Mouse (Mus musculus) limb, embryonic 13.5 days (tissue): ENCODE results near the gene Ski. TPM values are rescaled to one million over a fixed set of nuclear protein-coding genes. Genes with fewer than 3 reads are reported as not detected.

Source experiments
- ATAC-seq: fragments of 200-750 bp; cut with Nextera tagmentation; 2 replicates; pipeline ENCODE4 v1.8.0; 2017; ENCODE audit warnings: low read depth, moderate number of reproducible peaks, moderate TSS enrichment; ENCODE audit not compliant: low FRiP score
- H3K27ac ChIP-seq: fragments of 300-500 bp; sonication (generic); 2 replicates; pipeline ENCODE4 v1.5.1; 2015; ENCODE audit warnings: inconsistent platforms, mild to moderate bottlenecking, moderate library complexity
- H3K27me3 ChIP-seq: fragments of 300-500 bp; sonication (generic); 2 replicates; pipeline ENCODE4 v1.6.1; 2015; ENCODE audit warnings: mild to moderate bottlenecking, inconsistent platforms
- H3K36me3 ChIP-seq: fragments of 300-500 bp; sonication (generic); 2 replicates; pipeline ENCODE4 v1.6.1; 2015; ENCODE audit warnings: inconsistent platforms, mild to moderate bottlenecking, moderate library complexity
- H3K4me1 ChIP-seq: fragments of 300-500 bp; sonication (generic); 2 replicates; pipeline ENCODE4 v1.6.1; 2015; ENCODE audit warnings: inconsistent platforms
- H3K4me2 ChIP-seq: fragments of 300-500 bp; sonication (generic); replicated peaks from 2 replicates; pipeline ENCODE4 v1.6.1; 2015; ENCODE audit warnings: inconsistent platforms, mild to moderate bottlenecking, moderate library complexity
- H3K4me3 ChIP-seq: fragments of 300-500 bp; sonication (generic); 2 replicates; pipeline ENCODE4 v1.5.1; 2015; ENCODE audit warnings: moderate library complexity, mild to moderate bottlenecking, inconsistent platforms
- H3K9ac ChIP-seq: fragments of 300-500 bp; sonication (generic); 2 replicates; pipeline ENCODE4 v1.6.1; 2015; ENCODE audit warnings: mild to moderate bottlenecking, inconsistent platforms
- H3K9me3 ChIP-seq: fragments of 300-500 bp; sonication (generic); 2 replicates; pipeline ENCODE4 v1.6.1; 2016; ENCODE audit warnings: inconsistent platforms
- WGBS: fragments of 180-500 bp; shearing (Covaris S2); methylation state at CpG from one replicate; pipeline ENCODE4 v1.1.7; 2015; 5-methylcytosine and 5-hydroxymethylcytosine counted together
- polyA plus RNA-seq: library from polyadenylated mRNA; unstranded; fragments of >200 nt; fragmentation: Nextera tagmentation; extraction: Ambion mirVana; gene quantifications from 2 replicates; pipeline ENCODE4 v1.2.1, GENCODE M21; 2015

Gene Ski
- polyA plus RNA-seq, 1 experiment from 2014 or later = 24.8 TPM

GRCm38 (mm10) chr4:155118278-155118677 lies 104.1 kb downstream of the Ski start:
- 96% methylated on average over 10 of the region's 10 CpGs for WGBS
- peaks cover 66% of the 10 kb centered on the region for H3K4me1 ChIP-seq

DNA sequence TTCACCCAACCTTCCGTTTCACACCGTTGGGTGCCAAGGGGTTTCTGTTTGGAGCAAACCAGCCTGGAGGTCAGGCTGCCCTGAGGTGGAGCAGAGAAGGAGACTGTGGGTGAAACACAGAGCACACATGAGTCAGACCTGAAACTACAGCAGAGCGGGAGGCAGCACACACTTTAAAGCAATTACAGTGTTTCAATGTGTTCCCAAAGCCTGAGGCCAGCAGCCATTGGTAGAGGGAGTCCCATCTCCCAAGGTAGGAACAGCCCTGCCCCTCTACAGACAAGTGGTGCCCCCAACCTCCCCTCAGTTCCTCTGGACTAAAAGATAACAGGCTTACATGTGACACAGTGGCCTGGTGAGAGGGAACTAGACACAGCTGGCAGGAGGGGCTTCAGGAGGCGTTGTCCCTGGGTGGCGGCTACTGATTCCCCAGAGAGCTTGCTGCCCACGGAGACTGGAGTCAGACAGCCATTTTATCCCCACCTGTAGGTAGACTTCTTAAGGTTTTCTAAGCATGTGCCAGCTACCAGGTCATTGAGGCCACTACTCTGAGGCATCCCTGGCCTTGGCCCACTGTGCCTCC lies 104.9 kb downstream of the Ski start:
- Histone ChIP-seq H3K27ac (no peak overlapping the region), H3K36me3 (peaks cover 11% of the 10 kb centered on the region; the same call in 1 of the 2 replicates), H3K4me2 (no peak overlapping the region), H3K9ac (no peak overlapping the region), H3K9me3 (peaks cover 20% of the 10 kb centered on the region), H3K27me3 (no peaks in the 10 kb centered on the region), H3K4me1 (peaks cover 59% of the 10 kb centered on the region), H3K4me3 (no peak overlapping the region)
- no peak for ATAC-seq
- 79% methylated on average over 6 of the region's 6 CpGs for WGBS

More at GRCm38 (mm10) chr4:155118278-155118677, 104.1 kb downstream of the Ski start:
- Histone ChIP-seq H3K27me3 (no peaks in the 10 kb centered on the region), H3K36me3 (peaks cover 11% of the 10 kb centered on the region; the same call in 1 of the 2 replicates), H3K27ac (no peak overlapping the region), H3K4me3 (no peak overlapping the region), H3K4me2 (no peak overlapping the region), H3K9me3 (peaks cover 20% of the 10 kb centered on the region), H3K9ac (no peak overlapping the region)
- ATAC-seq = no peak

- Histone ChIP-seq H3K27me3 (no peaks in the 10 kb centered on the region), H3K9ac (no peak overlapping the region), H3K9me3 (peaks cover 20% of the 10 kb centered on the region), H3K4me2 (no peak overlapping the region), H3K36me3 (peaks cover 11% of the 10 kb centered on the region; the same call in 1 of the 2 replicates), H3K27ac (no peak overlapping the region), H3K4me3 (no peak overlapping the region), H3K4me1 (peaks cover 50% of the 10 kb centered on the region)
- 88% methylated on average over 4 of the region's 4 CpGs for WGBS
- no peak for ATAC-seq
These were observed 105.8 kb downstream of the Ski start for GRCm38 (mm10) chr4:155116607-155117006.

GRCm38 (mm10) chr4:155113766-155114410 lies 108.5 kb downstream of the Ski start:
- Histone ChIP-seq H3K27ac (peak overlapping the region; percentile 82), H3K36me3 (peaks cover 11% of the 10 kb centered on the region; the same call in 1 of the 2 replicates), H3K4me2 (peak overlapping the region; percentile 31), H3K4me3 (no peak overlapping the region), H3K27me3 (no peaks in the 10 kb centered on the region), H3K9ac (peak overlapping the region; percentile 39; the same call in 1 of the 2 replicates), H3K9me3 (peaks cover 20% of the 10 kb centered on the region), H3K4me1 (peaks cover 55% of the 10 kb centered on the region)
- ATAC-seq = peak; percentile 48
- WGBS = 44% methylated on average over 8 of the region's 8 CpGs

DNA sequence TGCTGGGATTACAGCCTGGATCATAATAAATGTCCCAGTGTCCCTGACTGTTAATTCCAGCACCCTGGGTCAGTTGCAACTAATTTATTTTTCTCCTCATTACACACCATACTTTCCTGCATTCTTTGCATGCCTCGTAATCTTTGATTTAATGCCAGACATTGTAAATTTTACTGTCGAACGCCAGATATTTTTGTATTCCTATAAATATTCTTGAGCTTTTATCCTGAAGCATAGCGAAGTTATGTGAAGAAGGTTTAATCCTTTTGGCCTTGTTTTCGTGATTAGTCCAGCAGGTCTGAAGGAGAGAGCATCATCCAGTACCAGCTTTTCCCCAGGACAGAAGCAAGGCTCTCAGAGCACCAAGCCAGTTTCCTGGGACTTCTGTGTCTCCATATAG lies 112.9 kb downstream of the Ski start:
- Histone ChIP-seq H3K9me3 (no peaks in the 10 kb centered on the region), H3K4me2 (peak overlapping the region; percentile 32), H3K4me3 (no peak overlapping the region), H3K27ac (peak overlapping the region; percentile 74), H3K9ac (peak overlapping the region; percentile 51), H3K36me3 (no peaks in the 10 kb centered on the region), H3K27me3 (no peaks in the 10 kb centered on the region), H3K4me1 (peaks cover 40% of the 10 kb centered on the region)
- 28% methylated on average over 5 of the region's 5 CpGs for WGBS
- ATAC-seq = no peak; the same call in 1 of the 2 replicates

DNA sequence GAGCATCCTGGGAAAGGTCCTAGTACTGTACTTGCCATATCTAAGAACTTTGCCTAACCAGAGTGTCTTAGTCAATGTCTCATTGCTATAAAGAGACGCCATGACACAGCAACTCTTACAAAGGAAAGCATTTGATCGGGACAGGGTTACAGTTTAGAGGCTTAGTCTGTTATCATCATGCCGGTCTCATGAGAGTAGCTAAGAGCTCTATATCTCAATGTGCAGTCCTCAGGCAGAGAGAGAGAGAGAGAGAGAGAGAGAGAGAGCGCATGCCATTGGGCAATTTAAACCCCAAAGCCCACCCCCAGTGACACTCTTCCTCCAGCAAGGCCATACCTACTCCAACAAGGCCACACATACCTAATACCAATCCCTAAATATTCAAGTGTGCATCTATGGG lies 114.5 kb downstream of the Ski start:
- H3K4me2 ChIP-seq = no peak overlapping the region
- no peaks in the 10 kb centered on the region for H3K36me3 ChIP-seq
- H3K27ac ChIP-seq = no peak overlapping the region
- no peak overlapping the region for H3K4me3 ChIP-seq
- H3K9ac ChIP-seq = no peak overlapping the region
- no peaks in the 10 kb centered on the region for H3K27me3 ChIP-seq
- no peak for ATAC-seq
- no peaks in the 10 kb centered on the region for H3K9me3 ChIP-seq
- peaks cover 29% of the 10 kb centered on the region for H3K4me1 ChIP-seq
- 95% methylated on average over 4 of the region's 4 CpGs for WGBS

Other genes with a start within 250 kb of the Ski start
- 3.6 and 4.1 TPM in 2 replicates for gene Plch2, start 165.8 kb downstream of the Ski start, polyA plus RNA-seq
- gene Pex10, start 155.6 kb downstream of the Ski start, polyA plus RNA-seq = 22.3 and 22.6 TPM in 2 replicates
- gene Rer1, start 136.2 kb downstream of the Ski start, polyA plus RNA-seq = 147 and 149 TPM in 2 replicates
- 4.9 and 7.5 TPM in 2 replicates for gene Morn1, start 136.0 kb downstream of the Ski start, polyA plus RNA-seq
- 92.1 and 97.8 TPM in 2 replicates for gene Faap20, start 27.2 kb upstream of the Ski start, polyA plus RNA-seq
- gene Prkcz, start 138.8 kb upstream of the Ski start, polyA plus RNA-seq = 7.2 and 9.2 TPM in 2 replicates
- 0.15 and 0.29 TPM in 2 replicates for gene Gabrd, start 175.5 kb upstream of the Ski start, polyA plus RNA-seq
- 5.6 and 6.1 TPM in 2 replicates for gene Cfap74, start 186.6 kb upstream of the Ski start, polyA plus RNA-seq
- gene Tmem52, start 246.5 kb upstream of the Ski start, polyA plus RNA-seq = not detected in 2 replicates